Mouse (Mus musculus): ENCODE measurements around the gene Ptchd4. TPM values are rescaled to one million over a fixed set of nuclear protein-coding genes. Genes with fewer than 3 reads are reported as not detected.

Gene Ptchd4
- polyA plus RNA-seq, 1 experiment from 2014 or later = 4.2 TPM

- Histone ChIP-seq H3K36me3 (replicated peaks) (no peaks in the 10 kb centered on the region), H3K4me1 (no peaks in the 10 kb centered on the region), H3K27ac (no peak overlapping the region), H3K27me3 (ENCODE audit: poor library complexity, severe bottlenecking) (no peaks in the 10 kb centered on the region), H3K9me3 (0 out of 2 replicates have a peak, but pooled peaks cover 3% of the 10 kb centered on the region), H3K4me3 (no peak overlapping the region)
- DNase-seq (ENCODE audit: extremely low spot score, low spot score) = no peak
Measured at GRCm38 (mm10) chr17:42462726-42463125, 147.0 kb downstream of the Ptchd4 start.

GRCm38 (mm10) chr17:42480173-42480991, 164.6 kb downstream of the Ptchd4 start:
- 88% methylated on average over 5 of the region's 5 CpGs for WGBS
- no peak overlapping the region for H3K27ac ChIP-seq
- no peak overlapping the region for H3K4me3 ChIP-seq
- no peaks in the 10 kb centered on the region for H3K27me3 ChIP-seq (ENCODE audit: poor library complexity, severe bottlenecking)
- no peaks in the 10 kb centered on the region for H3K9me3 ChIP-seq
- H3K36me3 ChIP-seq (replicated peaks) = no peaks in the 10 kb centered on the region
- DNase-seq (ENCODE audit: extremely low spot score, low spot score) = no peak
- H3K4me1 ChIP-seq = no peaks in the 10 kb centered on the region; the same call in 1 of the 2 replicates

GRCm38 (mm10) chr17:42509356-42510262, 193.9 kb downstream of the Ptchd4 start:
- Histone ChIP-seq H3K4me1 (no peaks in the 10 kb centered on the region), H3K9me3 (no peaks in the 10 kb centered on the region), H3K36me3 (replicated peaks) (no peaks in the 10 kb centered on the region), H3K27ac (no peak overlapping the region), H3K27me3 (ENCODE audit: poor library complexity, severe bottlenecking) (no peaks in the 10 kb centered on the region), H3K4me3 (no peak overlapping the region)
- WGBS = 83% methylated on average over 9 of the region's 9 CpGs
- no peak for DNase-seq (ENCODE audit: extremely low spot score, low spot score)

- Histone ChIP-seq H3K4me3 (no peak overlapping the region), H3K27ac (no peak overlapping the region), H3K4me1 (peaks cover 6% of the 10 kb centered on the region), H3K27me3 (ENCODE audit: poor library complexity, severe bottlenecking) (no peaks in the 10 kb centered on the region), H3K9me3 (no peaks in the 10 kb centered on the region), H3K36me3 (replicated peaks) (no peaks in the 10 kb centered on the region)
- no peak for DNase-seq (ENCODE audit: extremely low spot score, low spot score)
- WGBS = 29% methylated on average over 5 of the region's 5 CpGs
Measured at GRCm38 (mm10) chr17:42530147-42530546, 214.4 kb downstream of the Ptchd4 start.

GRCm38 (mm10) chr17:42549578-42549977, 233.8 kb downstream of the Ptchd4 start:
- Histone ChIP-seq H3K4me1 (no peaks in the 10 kb centered on the region), H3K36me3 (replicated peaks) (no peaks in the 10 kb centered on the region), H3K4me3 (no peak overlapping the region), H3K27ac (no peak overlapping the region), H3K27me3 (ENCODE audit: poor library complexity, severe bottlenecking) (no peaks in the 10 kb centered on the region), H3K9me3 (no peaks in the 10 kb centered on the region)
- 90% methylated on average over 2 of the region's 2 CpGs for WGBS
- no peak for DNase-seq (ENCODE audit: extremely low spot score, low spot score)

Data from forebrain, embryonic 10.5 days (tissue).